Mouse (Mus musculus): ENCODE results near the gene Vac14.

Gene Vac14

GRCm38 (mm10) chr8:110671309-110671708 lies 52.9 kb downstream of the Vac14 start:
- in situ Hi-C loops (cut with MboI; ENCODE audit: low pct_unique_long_range_greater_than_20kb in 1 of 2, low sequenced_read_pairs in 2 of 2, unreplicated experiment in 1 of 2), result no loop called here

- in situ Hi-C loops (cut with MboI; ENCODE audit: low pct_unique_long_range_greater_than_20kb in 1 of 2, low sequenced_read_pairs in 2 of 2, unreplicated experiment in 1 of 2), result no loop called here
These were observed 53.7 kb downstream of the Vac14 start for GRCm38 (mm10) chr8:110672133-110672532.

GRCm38 (mm10) chr8:110673168-110673567 lies 54.8 kb downstream of the Vac14 start:
- in situ Hi-C loops (cut with MboI; ENCODE audit: low pct_unique_long_range_greater_than_20kb in 1 of 2, low sequenced_read_pairs in 2 of 2, unreplicated experiment in 1 of 2), result no loop called here

GRCm38 (mm10) chr8:110674589-110674988 lies 56.2 kb downstream of the Vac14 start:
- in situ Hi-C loops (cut with MboI; ENCODE audit: low pct_unique_long_range_greater_than_20kb in 1 of 2, low sequenced_read_pairs in 2 of 2, unreplicated experiment in 1 of 2), result no loop called here

- in situ Hi-C loops (cut with MboI; ENCODE audit: low pct_unique_long_range_greater_than_20kb in 1 of 2, low sequenced_read_pairs in 2 of 2, unreplicated experiment in 1 of 2), result no loop called here
These were observed 58.3 kb downstream of the Vac14 start for GRCm38 (mm10) chr8:110676702-110677101.

GRCm38 (mm10) chr8:110677174-110677660 lies 58.8 kb downstream of the Vac14 start:
- in situ Hi-C loops (cut with MboI; ENCODE audit: low pct_unique_long_range_greater_than_20kb in 1 of 2, low sequenced_read_pairs in 2 of 2, unreplicated experiment in 1 of 2), result no loop called here

- in situ Hi-C loops (cut with MboI; ENCODE audit: low pct_unique_long_range_greater_than_20kb in 1 of 2, low sequenced_read_pairs in 2 of 2, unreplicated experiment in 1 of 2), result no loop called here
These were observed 60.6 kb downstream of the Vac14 start for GRCm38 (mm10) chr8:110678989-110679388.

GRCm38 (mm10) chr8:110687726-110688125 lies 69.3 kb downstream of the Vac14 start:
- in situ Hi-C loops (cut with MboI; ENCODE audit: low pct_unique_long_range_greater_than_20kb in 1 of 2, low sequenced_read_pairs in 2 of 2, unreplicated experiment in 1 of 2), result no loop called here

GRCm38 (mm10) chr8:110689961-110690360 lies 71.6 kb downstream of the Vac14 start:
- in situ Hi-C loops (cut with MboI; ENCODE audit: low pct_unique_long_range_greater_than_20kb in 1 of 2, low sequenced_read_pairs in 2 of 2, unreplicated experiment in 1 of 2), result no loop called here

- in situ Hi-C loops (cut with MboI; ENCODE audit: low pct_unique_long_range_greater_than_20kb in 1 of 2, low sequenced_read_pairs in 2 of 2, unreplicated experiment in 1 of 2), result no loop called here
These were observed 75.8 kb downstream of the Vac14 start for GRCm38 (mm10) chr8:110694226-110694625.

- in situ Hi-C loops (cut with MboI; ENCODE audit: low pct_unique_long_range_greater_than_20kb in 1 of 2, low sequenced_read_pairs in 2 of 2, unreplicated experiment in 1 of 2), result no loop called here
These were observed 76.4 kb downstream of the Vac14 start for GRCm38 (mm10) chr8:110694826-110695225.

GRCm38 (mm10) chr8:110695431-110695830 lies 77.0 kb downstream of the Vac14 start:
- in situ Hi-C loops (cut with MboI; ENCODE audit: low pct_unique_long_range_greater_than_20kb in 1 of 2, low sequenced_read_pairs in 2 of 2, unreplicated experiment in 1 of 2), result no loop called here

GRCm38 (mm10) chr8:110696051-110696450 lies 77.7 kb downstream of the Vac14 start:
- in situ Hi-C loops (cut with MboI; ENCODE audit: low pct_unique_long_range_greater_than_20kb in 1 of 2, low sequenced_read_pairs in 2 of 2, unreplicated experiment in 1 of 2), result no loop called here

- in situ Hi-C loops (cut with MboI; ENCODE audit: low pct_unique_long_range_greater_than_20kb in 1 of 2, low sequenced_read_pairs in 2 of 2, unreplicated experiment in 1 of 2), result no loop called here
These were observed 79.2 kb downstream of the Vac14 start for GRCm38 (mm10) chr8:110697571-110697970.

- in situ Hi-C loops (cut with MboI; ENCODE audit: low pct_unique_long_range_greater_than_20kb in 1 of 2, low sequenced_read_pairs in 2 of 2, unreplicated experiment in 1 of 2), result no loop called here
These were observed 79.7 kb downstream of the Vac14 start for GRCm38 (mm10) chr8:110698098-110698497.

GRCm38 (mm10) chr8:110699501-110699900 lies 81.1 kb downstream of the Vac14 start:
- in situ Hi-C loops (cut with MboI; ENCODE audit: low pct_unique_long_range_greater_than_20kb in 1 of 2, low sequenced_read_pairs in 2 of 2, unreplicated experiment in 1 of 2), result no loop called here

- in situ Hi-C loops (cut with MboI; ENCODE audit: low pct_unique_long_range_greater_than_20kb in 1 of 2, low sequenced_read_pairs in 2 of 2, unreplicated experiment in 1 of 2), result no loop called here
These were observed 82.2 kb downstream of the Vac14 start for GRCm38 (mm10) chr8:110700561-110700960.

GRCm38 (mm10) chr8:110702636-110703459 lies 84.5 kb downstream of the Vac14 start:
- in situ Hi-C loops (cut with MboI; ENCODE audit: low pct_unique_long_range_greater_than_20kb in 1 of 2, low sequenced_read_pairs in 2 of 2, unreplicated experiment in 1 of 2), result no loop called here

- in situ Hi-C loops (cut with MboI; ENCODE audit: low pct_unique_long_range_greater_than_20kb in 1 of 2, low sequenced_read_pairs in 2 of 2, unreplicated experiment in 1 of 2), result no loop called here
These were observed 85.2 kb downstream of the Vac14 start for GRCm38 (mm10) chr8:110703460-110704061.

- in situ Hi-C loops (cut with MboI; ENCODE audit: low pct_unique_long_range_greater_than_20kb in 1 of 2, low sequenced_read_pairs in 2 of 2, unreplicated experiment in 1 of 2), result no loop called here
These were observed 85.7 kb downstream of the Vac14 start for GRCm38 (mm10) chr8:110704103-110704502.
